Mouse (Mus musculus) kidney, postnatal 10 days (tissue): ENCODE measurements around the gene Kif1c.

ENCODE experiments used
- DNase-seq: peaks from one replicate; pipeline ENCODE4 v3.0.0; 2021; ENCODE audit warnings: mixed read lengths

Gene Kif1c

GRCm38 (mm10) chr11:70667271-70668150 is 32.8 kb upstream of the Kif1c start:
- no peak for DNase-seq

DNA sequence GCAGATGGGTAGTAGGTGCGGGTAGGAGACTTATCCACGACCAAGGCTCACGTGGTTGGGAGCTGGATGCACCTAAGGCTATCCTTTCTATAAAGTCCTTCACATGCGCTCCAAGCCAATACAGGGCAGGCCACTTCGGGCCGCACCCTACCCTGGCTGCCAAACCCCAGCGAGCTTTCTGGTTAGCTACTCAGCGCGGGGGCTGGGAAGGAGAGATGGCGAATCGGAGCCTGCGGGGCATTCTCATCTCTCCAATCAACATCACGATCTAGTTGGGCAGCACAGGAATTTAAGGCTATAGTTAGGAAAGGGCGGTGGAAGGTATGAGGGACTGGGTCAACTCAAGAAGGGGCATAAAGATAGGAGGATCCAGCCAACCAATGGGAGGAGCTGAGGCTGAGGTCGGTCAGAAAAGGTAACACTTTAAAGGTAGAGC is 32.0 kb upstream of the Kif1c start:
- peak; percentile 83 for DNase-seq

- DNase-seq = peak; percentile 98
These were observed 31.4 kb upstream of the Kif1c start, which contains the start of gene Spag7 for GRCm38 (mm10) chr11:70668771-70669505. TSS of gene Spag7 (minus strand) at chr11:70669416.

GRCm38 (mm10) chr11:70669582-70670345 is 30.6 kb upstream of the Kif1c start:
- DNase-seq = peak; percentile 85

- peak; percentile 49 for DNase-seq
These were observed 29.9 kb upstream of the Kif1c start for GRCm38 (mm10) chr11:70670483-70670882.

DNA sequence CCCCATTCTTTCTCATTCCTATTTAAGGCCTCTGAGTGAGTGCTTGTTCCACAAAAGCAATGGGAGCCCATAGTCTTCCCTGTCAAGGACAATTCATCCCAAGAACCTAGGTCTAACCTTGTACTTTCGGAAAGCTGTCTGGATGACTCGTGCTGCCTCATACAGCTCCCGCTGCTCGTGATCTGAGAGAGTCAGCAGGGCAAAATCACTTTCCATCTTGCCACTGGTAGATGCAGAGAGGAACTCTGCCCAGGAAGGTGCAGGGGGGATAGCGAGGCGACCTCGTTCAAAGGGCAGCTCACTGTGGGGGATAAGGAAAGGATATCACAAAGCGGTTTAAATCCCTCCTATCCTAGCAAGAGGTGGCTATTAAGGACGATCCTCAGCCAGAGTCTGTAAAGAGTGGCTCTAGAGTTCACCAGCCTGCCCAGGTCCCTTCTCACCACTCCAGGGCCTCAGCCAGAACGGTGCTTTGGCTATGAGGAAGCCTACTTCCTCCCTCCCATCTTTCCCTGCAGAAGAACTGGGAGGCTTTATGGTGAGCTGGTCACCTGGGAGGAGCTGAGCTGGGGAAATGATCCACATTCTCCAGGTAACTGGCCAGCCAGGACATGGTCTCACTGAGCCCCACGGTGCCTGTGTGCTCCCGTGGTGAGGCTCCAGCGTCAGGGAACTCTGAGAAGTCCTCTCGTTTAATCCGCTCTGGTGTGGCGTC is 28.9 kb upstream of the Kif1c start:
- peak; percentile 33 for DNase-seq

- DNase-seq = no peak
These were observed 26.3 kb upstream of the Kif1c start for GRCm38 (mm10) chr11:70674014-70674413.

GRCm38 (mm10) chr11:70674501-70674900 is 25.8 kb upstream of the Kif1c start:
- no peak for DNase-seq

DNA sequence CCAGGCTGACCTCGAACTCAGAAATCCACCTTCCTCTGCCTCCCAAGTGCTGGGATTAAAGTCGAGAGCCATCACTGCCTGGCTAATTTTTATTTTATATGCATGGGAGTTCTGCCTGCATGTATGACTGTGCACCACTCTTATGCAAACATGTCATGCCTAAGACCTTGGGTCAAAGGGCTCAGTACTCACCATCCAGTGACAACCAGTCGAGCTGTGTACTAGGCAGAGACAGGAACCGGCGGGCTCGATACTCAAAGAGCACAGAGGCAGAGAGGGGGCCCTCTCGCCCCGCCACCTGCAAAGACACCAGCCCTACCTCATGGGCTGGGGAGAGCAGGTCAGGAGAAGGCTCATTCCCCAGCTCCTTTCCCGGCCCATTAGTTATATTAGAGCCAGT is 22.3 kb upstream of the Kif1c start:
- DNase-seq = no peak

- DNase-seq = peak; percentile 6
These were observed 21.8 kb upstream of the Kif1c start for GRCm38 (mm10) chr11:70678576-70678975.

DNA sequence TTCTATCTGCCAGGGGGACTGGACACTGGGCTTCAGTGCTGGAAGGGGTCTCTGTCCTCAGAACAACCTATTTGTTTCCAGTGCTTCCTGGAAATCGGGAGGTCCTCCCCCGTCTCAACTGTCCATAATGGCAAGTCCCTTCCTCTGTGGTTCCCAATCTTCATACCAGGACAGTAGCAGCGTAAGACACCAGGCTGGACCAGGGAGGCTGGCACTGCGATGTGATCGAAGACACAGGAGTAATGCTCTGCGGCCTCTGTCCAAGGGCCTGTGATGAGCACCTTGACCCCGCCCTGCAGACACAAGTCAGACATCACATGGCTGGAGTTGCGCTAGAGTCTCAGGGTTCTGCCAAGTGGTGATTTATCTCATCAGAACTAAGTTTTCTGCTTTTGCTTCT is 21.0 kb upstream of the Kif1c start:
- peak; percentile 9 for DNase-seq

GRCm38 (mm10) chr11:70679894-70680293 is 20.5 kb upstream of the Kif1c start:
- DNase-seq = no peak

- peak; percentile 6 for DNase-seq
These were observed 19.2 kb upstream of the Kif1c start for GRCm38 (mm10) chr11:70681170-70681569.

- DNase-seq = peak; percentile 47
These were observed 18.3 kb upstream of the Kif1c start for GRCm38 (mm10) chr11:70681897-70682581.

- peak; percentile 7 for DNase-seq
These were observed 16.7 kb upstream of the Kif1c start for GRCm38 (mm10) chr11:70683640-70684039.

DNA sequence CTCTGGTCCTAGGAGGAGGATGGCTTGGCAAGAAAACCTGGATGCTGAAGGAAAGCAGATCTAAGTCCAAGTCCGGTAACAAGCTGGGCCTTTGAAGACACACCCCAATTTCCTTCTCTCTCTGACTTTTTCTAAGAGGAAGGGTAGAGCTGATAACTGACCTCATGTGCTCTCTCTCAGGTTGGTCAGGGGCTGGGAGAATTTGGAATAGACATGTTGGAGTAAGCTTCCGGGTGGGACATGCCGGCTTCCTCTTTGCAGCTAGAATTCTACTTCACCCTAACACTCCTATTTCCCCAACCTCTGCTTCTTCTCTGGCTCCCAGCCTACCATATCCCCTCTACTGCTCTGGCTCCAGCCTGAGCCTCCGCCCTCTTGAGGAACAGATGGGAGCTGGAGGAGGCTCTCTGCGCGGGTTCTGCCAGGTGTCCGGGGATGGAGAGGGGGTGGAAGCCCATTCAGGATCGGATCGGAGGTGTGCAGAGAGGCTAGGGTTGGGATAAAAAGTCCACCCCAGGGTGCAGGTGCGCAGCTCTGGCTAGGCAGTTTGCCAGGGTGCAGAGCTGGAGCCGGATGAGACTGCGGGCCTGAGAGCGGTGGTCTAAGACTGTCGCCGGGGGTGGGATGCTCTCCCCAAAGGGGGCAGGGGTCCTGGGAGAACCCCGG is 13.3 kb upstream of the Kif1c start:
- peak; percentile 61 for DNase-seq

GRCm38 (mm10) chr11:70687601-70688199 is 12.6 kb upstream of the Kif1c start, which contains the start of gene Camta2:
TSS of gene Camta2 (minus strand) at chr11:70688105.
- DNase-seq = peak; percentile 96

- no peak for DNase-seq
These were observed 12.0 kb upstream of the Kif1c start for GRCm38 (mm10) chr11:70688372-70688771.

GRCm38 (mm10) chr11:70689578-70689977 is 10.8 kb upstream of the Kif1c start:
- DNase-seq = peak; percentile 57

DNA sequence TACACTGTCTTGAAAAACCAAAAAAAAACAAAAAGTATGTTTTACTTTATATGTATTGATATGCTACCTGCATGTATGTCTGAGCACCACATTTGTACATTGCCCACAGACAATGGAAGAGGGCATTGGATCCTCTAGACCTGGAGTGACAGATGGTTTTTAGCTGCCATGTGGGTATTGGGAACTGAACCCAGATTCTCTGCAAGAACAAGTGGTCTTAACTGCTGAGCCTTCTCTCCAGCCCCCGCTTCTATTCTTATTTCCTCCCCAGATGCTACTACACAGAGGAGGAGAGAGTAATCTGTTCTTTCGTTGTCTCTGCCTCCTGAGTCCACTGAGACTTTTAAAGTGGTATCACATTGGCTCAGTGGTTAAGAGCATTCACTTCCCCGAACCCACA is 6.8 kb upstream of the Kif1c start:
- no peak for DNase-seq

GRCm38 (mm10) chr11:70697376-70697775 is 3.0 kb upstream of the Kif1c start:
- DNase-seq = no peak
